Mouse (Mus musculus) brain, embryonic 14.5 days (tissue): ENCODE results near the gene Nrp2.

Source experiments
- CTCF ChIP-seq: fragments of 200-500 bp; IDR thresholded peaks from 2 replicates; pipeline ENCODE4 v1.5.1; 2012; ENCODE audit warnings: inconsistent platforms, mild to moderate bottlenecking, moderate library complexity, borderline replicate concordance; ENCODE audit not compliant: insufficient read depth, insufficient read length; ENCODE audit errors: extremely low read depth
- POLR2A ChIP-seq: fragments of 200-500 bp; IDR thresholded peaks from 2 replicates; pipeline ENCODE4 v1.6.1; 2012; ENCODE audit warnings: mild to moderate bottlenecking, inconsistent platforms, borderline replicate concordance; ENCODE audit not compliant: poor library complexity, insufficient read depth, insufficient read length, severe bottlenecking; ENCODE audit errors: extremely low read depth

DNA sequence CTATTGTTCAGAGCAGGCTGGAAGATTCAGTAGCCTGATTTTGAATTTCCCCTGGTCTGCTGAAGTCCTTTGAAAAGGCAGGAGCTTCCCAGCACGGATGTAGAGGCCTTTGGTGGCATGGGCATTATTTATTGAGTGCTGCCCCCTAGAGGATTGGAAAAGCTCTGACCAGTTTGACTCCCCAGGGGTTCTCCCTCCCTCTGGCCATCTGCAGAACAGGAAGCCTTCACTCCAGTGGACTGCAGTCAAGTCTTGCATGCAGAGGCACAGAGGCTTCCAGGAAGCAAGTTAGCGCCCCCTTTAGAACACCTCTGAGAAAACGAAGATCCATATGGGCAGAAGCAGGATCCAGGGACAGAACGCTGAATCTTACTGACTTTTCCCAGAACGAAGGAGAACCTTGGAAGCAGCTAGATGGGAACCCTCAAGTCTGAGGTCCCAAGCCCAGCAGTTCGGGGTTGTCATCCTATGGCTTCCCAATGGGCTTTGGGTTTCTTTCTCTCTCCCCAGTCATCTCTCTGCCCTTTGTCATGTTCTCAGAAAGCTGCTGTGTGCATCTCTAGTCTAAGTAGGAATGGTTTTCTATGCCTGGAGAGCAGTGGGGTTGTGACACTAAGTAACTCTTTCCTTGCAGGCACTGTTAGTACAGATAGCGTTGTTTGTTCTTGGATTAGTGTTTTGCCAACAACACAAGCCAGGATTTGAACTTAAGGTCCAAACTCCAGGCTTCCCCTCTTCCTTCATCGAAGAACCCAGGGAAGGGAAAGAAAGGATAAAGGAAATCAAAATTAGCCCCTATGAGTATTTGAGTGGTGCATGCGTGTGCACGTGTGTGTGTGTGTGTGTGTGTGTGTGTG is 1.8 kb upstream of the Nrp2 start:
- TF ChIP-seq CTCF (peak; percentile 71), POLR2A (no peak)
